Mouse (Mus musculus) limb, embryonic 10.5 days (tissue): ENCODE measurements around the gene Cebpg. TPM values are rescaled to one million over a fixed set of nuclear protein-coding genes. Genes with fewer than 3 reads are reported as not detected.

ENCODE experiments used
- microRNA-seq: library from miRNA; unstranded; fragments of <30 nt; microRNA quantifications from one replicate; pipeline ENCODE4, GENCODE M21; 2017
- polyA plus RNA-seq: library from polyadenylated mRNA; unstranded; fragments of >200 nt; fragmentation: Nextera tagmentation; extraction: Ambion mirVana; gene quantifications from 2 replicates; pipeline ENCODE4 v1.2.1, GENCODE M21; 2016

Gene Cebpg
- polyA plus RNA-seq, 1 experiment from 2014 or later: 44.9 TPM

Small RNA genes within 50 kb of the gene (microRNA-seq; reads per million reads assigned to microRNA genes)
- gene Gm25033: not detected

Other genes with a start within 250 kb of the Cebpg start
- 2.6 and 3.3 TPM in 2 replicates for gene Chst8, start 243.9 kb downstream of the Cebpg start, polyA plus RNA-seq
- gene Pepd, start 144.2 kb downstream of the Cebpg start, polyA plus RNA-seq: 75.2 and 75.8 TPM in 2 replicates
- 0.25 and 0.40 TPM in 2 replicates for gene Cebpa, start 62.7 kb upstream of the Cebpg start, polyA plus RNA-seq
- gene Slc7a10, start 129.8 kb upstream of the Cebpg start, polyA plus RNA-seq: 0.31 TPM in 1 of 2 replicates, not detected in the other
- 7.8 and 9.4 TPM in 2 replicates for gene Lrp3, start 158.9 kb upstream of the Cebpg start, polyA plus RNA-seq